Mouse (Mus musculus) olfactory bulb, adult 2 months (tissue): Measurements from ENCODE around the gene Trmt13.

ENCODE experiments used
- CTCF ChIP-seq: fragments of 200-500 bp; IDR thresholded peaks from 2 replicates; pipeline ENCODE4 v1.5.1; 2012; ENCODE audit warnings: low read depth, mild to moderate bottlenecking, low read length, moderate library complexity; ENCODE audit not compliant: insufficient read depth
- POLR2A ChIP-seq: fragments of 200-500 bp; IDR thresholded peaks from 2 replicates; pipeline ENCODE4 v1.6.1; 2012; ENCODE audit warnings: mild to moderate bottlenecking, low read depth, low read length, moderate library complexity; ENCODE audit not compliant: insufficient read depth

DNA sequence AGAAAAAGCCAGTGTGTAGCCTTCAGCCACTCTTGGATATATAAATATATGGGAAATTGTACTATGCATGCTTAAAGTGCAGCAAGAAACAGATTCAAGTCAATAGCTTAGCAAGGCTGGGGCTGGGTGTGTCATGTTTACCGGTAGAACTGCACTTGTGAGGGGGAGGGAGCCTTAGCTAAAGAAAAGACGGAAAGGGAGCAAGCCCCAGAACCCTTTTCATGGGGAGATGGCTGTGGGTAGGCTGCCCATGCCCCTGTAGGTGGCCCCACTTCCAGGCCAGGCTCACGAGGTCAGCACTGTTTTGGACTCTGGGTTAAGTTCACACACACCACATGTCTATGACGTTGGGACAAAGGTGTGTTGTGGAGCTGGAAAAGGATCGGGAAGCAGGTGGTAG is 21.4 kb upstream of the Trmt13 start:
- no peak for TF ChIP-seq POLR2A
- TF ChIP-seq CTCF = no peak
